In genomic region chr11:103052078-103052477, GRCm38 (mm10) we compare ENCODE assay signal across 16 mouse cellular contexts. TPM values are rescaled to one million over a fixed set of nuclear protein-coding genes. Genes with fewer than 3 reads are reported as not detected.
DNase-seq lines count a peak whose midpoint lies in the region; ATAC-seq and TF ChIP-seq lines count a peak whose summit lies in the region.
"Had no signal": no experiment of that assay in that cellular context is flagged by ENCODE, and none has a peak within 500 bp of the region (broad histone marks: within the 10 kb centered on the region; RNA-seq: fewer than 3 reads in every experiment).

No protein-coding gene starts in this region.

- H3K36me3 ChIP-seq in heart, embryonic 11.5 days (ENCODE audit: control insufficient read depth, insufficient read depth, low read length), result peaks cover 20% of the 10 kb centered on the region
- peaks cover 21% of the 10 kb centered on the region; the same call in 1 of the 2 replicates for H3K36me3 ChIP-seq in lung, postnatal 0 days (ENCODE audit: insufficient read depth, low read length)

- no peak for TF ChIP-seq POLR2A in embryonic fibroblast, embryonic 13.5 days (IDR thresholded peaks at IDR 0.05; ENCODE audit: low read depth, low read length)

- 86% methylated on average over 6 of the region's 6 CpGs for WGBS in heart, embryonic 11.5 days (ENCODE audit: insufficient replicate concordance)
- 88% methylated on average over 6 of the region's 6 CpGs for WGBS in lung, postnatal 0 days

- no peaks in the 10 kb centered on the region for H3K9me3 ChIP-seq in heart, embryonic 11.5 days (replicated peaks; ENCODE audit: control insufficient read depth, low read length)
- H3K9me3 ChIP-seq in lung, postnatal 0 days (ENCODE audit: low read length), result no peaks in the 10 kb centered on the region
- H3K9me3 ChIP-seq: forebrain, embryonic 15.5 days; limb, embryonic 13.5 days; liver, embryonic 15.5 days had no signal

- peak overlapping the region; percentile 80 for H3K27ac ChIP-seq in heart, embryonic 11.5 days (ENCODE audit: low read depth, low read length)
- H3K27ac ChIP-seq in lung, postnatal 0 days (ENCODE audit: low read length), result peak overlapping the region; percentile 49; the same call in 1 of the 2 replicates
- H3K27ac ChIP-seq in embryonic fibroblast, embryonic 13.5 days (ENCODE audit: insufficient read depth, low read length), result peak overlapping the region; percentile 81
- H3K27ac ChIP-seq: forebrain, embryonic 15.5 days; limb, embryonic 13.5 days; liver, embryonic 15.5 days had no signal

- no peak for DNase-seq in heart, adult 18-20 months
- DNase-seq in lung, postnatal 0 days (ENCODE audit: low spot score), result no peak
- DNase-seq in lung, postnatal 4 days, result no peak
- no peak for DNase-seq in spleen, postnatal 10 days (ENCODE audit: low spot score in 2 of 2)
- DNase-seq: cerebellum, postnatal 10 days; kidney, adult 18-20 months; kidney, postnatal 10 days; thymus, postnatal 4 days had no signal

- ATAC-seq in heart, embryonic 11.5 days (replicated peaks; ENCODE audit: insufficient number of reproducible peaks, low FRiP score, low TSS enrichment), result no peak
- no peak for ATAC-seq in lung, postnatal 0 days
- ATAC-seq in megakaryocyte, adult 5-6 weeks (ENCODE audit: poor library complexity, severe bottlenecking), result no peak
- ATAC-seq: forebrain, embryonic 15.5 days had no signal

- H3K27me3 ChIP-seq in heart, embryonic 11.5 days (ENCODE audit: control insufficient read depth, insufficient read depth, low read length), result no peaks in the 10 kb centered on the region
- no peaks in the 10 kb centered on the region for H3K27me3 ChIP-seq in lung, postnatal 0 days (replicated peaks; ENCODE audit: insufficient read depth, low read length)
- H3K27me3 ChIP-seq: forebrain, embryonic 15.5 days; limb, embryonic 13.5 days; liver, embryonic 15.5 days had no signal

- H3K4me3 ChIP-seq in heart, embryonic 11.5 days (ENCODE audit: low read depth, low read length), result no peak overlapping the region
- H3K4me3 ChIP-seq in lung, postnatal 0 days (ENCODE audit: low read depth, low read length), result no peak overlapping the region
- H3K4me3 ChIP-seq in embryonic fibroblast, embryonic 13.5 days (ENCODE audit: insufficient read depth, low read length), result no peak overlapping the region
- H3K4me3 ChIP-seq: erythroblast, embryonic 14.5 days; forebrain, embryonic 15.5 days; limb, embryonic 13.5 days; liver, embryonic 15.5 days had no signal

- H3K4me1 ChIP-seq in heart, embryonic 11.5 days (ENCODE audit: control insufficient read depth, insufficient read depth, low read length), result peaks cover 8% of the 10 kb centered on the region
- H3K4me1 ChIP-seq in lung, postnatal 0 days (ENCODE audit: insufficient read depth, low read depth, low read length), result no peaks in the 10 kb centered on the region
- H3K4me1 ChIP-seq in embryonic fibroblast, embryonic 13.5 days (ENCODE audit: control insufficient read depth, insufficient read depth, low read length), result peaks cover 19% of the 10 kb centered on the region
- H3K4me1 ChIP-seq: forebrain, embryonic 15.5 days; limb, embryonic 13.5 days; liver, embryonic 15.5 days had no signal

- H3K9ac ChIP-seq in heart, embryonic 11.5 days (ENCODE audit: low read depth, low read length), result peak overlapping the region; percentile 43; the same call in 1 of the 2 replicates
- H3K9ac ChIP-seq in lung, postnatal 0 days (replicated peaks; ENCODE audit: low read depth), result no peak overlapping the region
- H3K9ac ChIP-seq: forebrain, embryonic 15.5 days; limb, embryonic 13.5 days; liver, embryonic 15.5 days had no signal

- TF ChIP-seq CTCF in lung, postnatal 0 days (IDR thresholded peaks at IDR 0.05), result no peak
- no peak for TF ChIP-seq CTCF in embryonic fibroblast, embryonic 13.5 days (IDR thresholded peaks at IDR 0.05; ENCODE audit: borderline replicate concordance, insufficient read depth, low read length)

- H3K4me2 ChIP-seq in heart, embryonic 11.5 days, result no peak overlapping the region
- no peak overlapping the region for H3K4me2 ChIP-seq in lung, postnatal 0 days (replicated peaks; ENCODE audit: low read depth, low read length)
- H3K4me2 ChIP-seq: forebrain, embryonic 15.5 days; limb, embryonic 13.5 days; liver, embryonic 15.5 days had no signal

- TF ChIP-seq EP300 in lung, postnatal 0 days (IDR thresholded peaks at IDR 0.05), result no peak

RNA-seq across cellular contexts. Expression of gene Dcakd, which starts 23.9 kb away (rescaled TPM):
- 135 and 141 TPM in 2 replicates for polyA plus RNA-seq in heart, embryonic 11.5 days (2014; fragmentation: Nextera tagmentation; extraction: Ambion mirVana)
- 10 to 100 TPM; 60.9 to 72.9 TPM for total RNA-seq in heart, adult 18-20 months (2021)
- polyA plus RNA-seq in lung, postnatal 0 days (2015; fragmentation: Nextera tagmentation; extraction: Ambion mirVana), result 43.5 and 51.1 TPM in 2 replicates
- 57.7 and 66.6 TPM in 2 replicates for polyA plus RNA-seq in embryonic fibroblast, embryonic 13.5 days (2011; ENCODE audit: insufficient read length, low read depth, missing spikeins)
- 20.5 and 20.7 TPM in 2 replicates for total RNA-seq in megakaryocyte, adult 5-6 weeks (2015)
- total RNA-seq in megakaryocyte, adult 5-6 weeks (2017), result 6.8 and 9.3 TPM in 2 replicates

RNA-seq across cellular contexts. Expression of gene Nmt1, which starts 24.1 kb away (rescaled TPM):
- 49.4 and 53.4 TPM in 2 replicates for polyA plus RNA-seq in heart, embryonic 11.5 days (2014; fragmentation: Nextera tagmentation; extraction: Ambion mirVana)
- 10 to 100 TPM; 67.5 to 74.8 TPM for total RNA-seq in heart, adult 18-20 months (2021)
- 50.5 and 52.1 TPM in 2 replicates for polyA plus RNA-seq in lung, postnatal 0 days (2015; fragmentation: Nextera tagmentation; extraction: Ambion mirVana)
- polyA plus RNA-seq in embryonic fibroblast, embryonic 13.5 days (2011; ENCODE audit: insufficient read length, low read depth, missing spikeins), result 91.1 and 111 TPM in 2 replicates
- 41.5 and 41.7 TPM in 2 replicates for total RNA-seq in megakaryocyte, adult 5-6 weeks (2015)
- total RNA-seq in megakaryocyte, adult 5-6 weeks (2017), result 35.0 and 40.9 TPM in 2 replicates

RNA-seq across cellular contexts. Expression of gene Plcd3, which starts 49.4 kb away (rescaled TPM):
- 3.0 and 3.5 TPM in 2 replicates for polyA plus RNA-seq in heart, embryonic 11.5 days (2014; fragmentation: Nextera tagmentation; extraction: Ambion mirVana)
- total RNA-seq in heart, adult 18-20 months (2021), result 10 to 100 TPM; 11.0 to 14.5 TPM
- polyA plus RNA-seq in lung, postnatal 0 days (2015; fragmentation: Nextera tagmentation; extraction: Ambion mirVana), result 3.7 and 3.8 TPM in 2 replicates
- 5.6 and 7.1 TPM in 2 replicates for polyA plus RNA-seq in embryonic fibroblast, embryonic 13.5 days (2011; ENCODE audit: insufficient read length, low read depth, missing spikeins)
- not detected in 2 replicates for total RNA-seq in megakaryocyte, adult 5-6 weeks (2015)
- total RNA-seq in megakaryocyte, adult 5-6 weeks (2017), result not detected in 2 replicates
- total RNA-seq: monocyte, adult 5-6 weeks had no signal

RNA-seq across cellular contexts. Expression of gene Acbd4, which starts 49.4 kb away (rescaled TPM):
- polyA plus RNA-seq in heart, embryonic 11.5 days (2014; fragmentation: Nextera tagmentation; extraction: Ambion mirVana), result 11.2 and 11.8 TPM in 2 replicates
- 10 to 100 TPM; 28.6 to 41.4 TPM for total RNA-seq in heart, adult 18-20 months (2021)
- 28.8 and 34.5 TPM in 2 replicates for polyA plus RNA-seq in lung, postnatal 0 days (2015; fragmentation: Nextera tagmentation; extraction: Ambion mirVana)
- 23.3 and 24.3 TPM in 2 replicates for polyA plus RNA-seq in embryonic fibroblast, embryonic 13.5 days (2011; ENCODE audit: insufficient read length, low read depth, missing spikeins)
- total RNA-seq in megakaryocyte, adult 5-6 weeks (2015), result 3.2 and 6.2 TPM in 2 replicates
- total RNA-seq in megakaryocyte, adult 5-6 weeks (2017), result 9.3 and 9.4 TPM in 2 replicates
